Mouse (Mus musculus): ENCODE data around the gene Hif3a. TPM values are rescaled to one million over a fixed set of nuclear protein-coding genes. Genes with fewer than 3 reads are reported as not detected.

The Hif3a gene
- polyA plus RNA-seq, 1 experiment, result 6.9 TPM

DNA sequence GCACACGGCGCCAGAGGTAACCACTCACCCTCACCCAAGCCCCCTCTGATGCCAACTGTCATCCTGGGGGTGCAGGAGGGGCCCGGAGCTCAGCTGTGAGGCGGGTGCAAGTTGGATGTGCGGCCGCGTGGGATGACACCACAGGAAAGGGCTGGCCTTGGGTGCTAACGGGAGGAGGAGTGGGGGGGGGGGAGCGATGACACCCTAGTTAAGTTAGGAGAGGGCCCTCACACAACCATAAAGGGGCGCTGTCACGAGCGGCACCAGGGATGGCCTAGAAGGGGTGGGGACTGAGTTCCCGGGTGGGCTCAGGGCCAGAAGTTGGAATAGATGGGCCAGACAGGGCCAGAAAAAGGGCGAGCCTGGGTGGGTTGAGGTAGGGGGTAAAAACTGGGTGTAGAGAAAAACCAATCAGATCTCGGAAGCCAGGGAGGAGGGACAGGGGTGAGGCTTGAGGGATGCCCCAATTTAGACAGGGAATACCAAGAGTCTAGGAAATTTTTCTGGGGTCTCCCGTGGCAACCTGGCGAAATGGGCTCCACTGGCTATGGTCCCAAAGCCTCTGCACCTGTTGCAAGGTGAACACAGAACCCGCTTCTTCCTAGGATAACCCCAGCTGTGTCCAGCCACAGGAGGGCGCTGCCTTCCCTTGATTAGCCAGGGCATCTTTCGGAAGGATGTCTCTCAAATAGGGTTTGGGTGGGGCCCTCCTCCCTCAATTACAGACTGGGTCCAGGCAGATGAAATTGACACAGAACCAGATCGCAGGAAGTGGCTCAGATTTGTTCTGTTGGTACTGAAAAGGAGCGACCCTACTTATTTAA, 1.2 kb downstream of the Hif3a start:
- H3K36me3 ChIP-seq (ENCODE audit: control insufficient read depth, insufficient read depth, low read length), result no peaks in the 10 kb centered on the region
- peak overlapping the region; percentile 9; the same call in 1 of the 2 replicates for H3K4me3 ChIP-seq (ENCODE audit: control insufficient read depth, low read depth, low read length)
- peaks cover 45% of the 10 kb centered on the region for H3K4me1 ChIP-seq (ENCODE audit: control insufficient read depth, insufficient read depth, low read length)
- TF ChIP-seq CTCF (IDR thresholded peaks at IDR 0.05; ENCODE audit: control insufficient read depth, insufficient read depth, insufficient replicate concordance, low read depth, low read length), result peak; percentile 24; the same call in 1 of the 2 replicates
- TF ChIP-seq POLR2A (IDR thresholded peaks at IDR 0.05; ENCODE audit: control insufficient read depth, low read depth, low read length), result no peak
- H3K27ac ChIP-seq (ENCODE audit: control insufficient read depth, insufficient read depth, low read depth, low read length), result peak overlapping the region; percentile 61; the same call in 1 of the 2 replicates
- no peaks in the 10 kb centered on the region for H3K27me3 ChIP-seq (ENCODE audit: control insufficient read depth, insufficient read depth, low read length)

DNA sequence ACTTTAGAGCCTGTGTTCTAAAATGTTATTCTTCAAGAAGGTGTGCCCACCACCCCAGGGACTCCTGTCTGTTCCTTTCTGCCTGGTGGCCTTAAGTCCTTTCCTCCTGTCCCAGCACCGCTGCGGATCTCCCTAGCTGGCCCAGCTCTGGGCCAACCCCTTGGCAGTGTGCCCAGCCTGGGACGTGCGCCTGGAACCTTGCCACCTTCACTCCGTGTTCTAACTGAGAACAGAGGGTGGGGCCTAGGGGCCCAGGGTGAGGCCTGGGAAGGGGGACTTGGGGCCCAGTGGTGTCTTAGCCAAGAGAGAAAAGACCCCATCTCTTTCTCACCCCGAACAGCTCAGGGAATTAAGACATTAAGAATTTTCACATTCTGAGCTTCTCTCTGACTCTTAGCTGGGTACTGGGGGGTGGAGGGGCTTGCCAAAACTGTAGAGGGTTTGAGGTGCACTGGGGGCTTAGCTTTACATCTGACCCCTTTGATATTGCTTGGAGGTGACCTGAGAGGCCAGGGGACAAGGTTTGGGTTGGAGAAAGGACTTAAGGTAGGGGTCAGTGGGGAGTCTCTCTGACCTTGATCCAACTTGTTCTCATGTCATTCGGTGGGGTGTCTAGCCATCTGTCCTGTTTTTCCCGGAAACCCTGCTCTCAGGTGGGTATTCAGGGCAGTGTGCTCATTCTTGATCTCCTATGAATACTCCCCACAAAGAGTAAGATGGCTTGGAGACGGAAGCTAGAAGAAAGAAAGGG, 2.0 kb downstream of the Hif3a start:
- TF ChIP-seq CTCF (IDR thresholded peaks at IDR 0.05; ENCODE audit: control insufficient read depth, insufficient read depth, insufficient replicate concordance, low read depth, low read length) (no peak), POLR2A (IDR thresholded peaks at IDR 0.05; ENCODE audit: control insufficient read depth, low read depth, low read length) (no peak)
- peaks cover 46% of the 10 kb centered on the region for H3K4me1 ChIP-seq (ENCODE audit: control insufficient read depth, insufficient read depth, low read length)
- H3K4me3 ChIP-seq (ENCODE audit: control insufficient read depth, low read depth, low read length), result peak overlapping the region; percentile 9; the same call in 1 of the 2 replicates
- H3K27ac ChIP-seq (ENCODE audit: control insufficient read depth, insufficient read depth, low read depth, low read length), result peak overlapping the region; percentile 61
- no peaks in the 10 kb centered on the region for H3K27me3 ChIP-seq (ENCODE audit: control insufficient read depth, insufficient read depth, low read length)
- no peaks in the 10 kb centered on the region for H3K36me3 ChIP-seq (ENCODE audit: control insufficient read depth, insufficient read depth, low read length)

DNA sequence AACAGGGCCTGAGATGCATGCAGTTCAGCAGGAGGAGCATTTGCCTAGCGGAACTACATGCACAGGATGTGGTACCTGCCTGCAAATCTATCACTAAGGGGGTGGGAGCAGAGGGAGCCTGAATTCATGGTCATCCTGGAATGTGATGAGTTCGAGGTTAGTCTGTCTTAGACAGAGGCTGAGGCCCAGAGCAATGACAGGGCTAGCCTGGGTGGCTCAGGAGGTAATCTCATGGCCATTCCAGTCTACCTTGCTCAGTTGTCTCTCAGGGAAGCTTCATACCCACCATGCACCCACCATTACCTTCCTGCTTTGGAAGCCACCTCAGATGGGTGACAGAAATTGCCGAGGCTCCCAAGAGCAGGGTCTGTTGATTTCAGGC, 2.8 kb downstream of the Hif3a start:
- Histone ChIP-seq H3K4me3 (ENCODE audit: control insufficient read depth, low read depth, low read length) (no peak overlapping the region), H3K27ac (ENCODE audit: control insufficient read depth, insufficient read depth, low read depth, low read length) (peak overlapping the region; percentile 51), H3K36me3 (ENCODE audit: control insufficient read depth, insufficient read depth, low read length) (no peaks in the 10 kb centered on the region), H3K27me3 (ENCODE audit: control insufficient read depth, insufficient read depth, low read length) (no peaks in the 10 kb centered on the region), H3K4me1 (ENCODE audit: control insufficient read depth, insufficient read depth, low read length) (peaks cover 49% of the 10 kb centered on the region)
- TF ChIP-seq CTCF (IDR thresholded peaks at IDR 0.05; ENCODE audit: control insufficient read depth, insufficient read depth, insufficient replicate concordance, low read depth, low read length) (no peak), POLR2A (IDR thresholded peaks at IDR 0.05; ENCODE audit: control insufficient read depth, low read depth, low read length) (no peak)

DNA sequence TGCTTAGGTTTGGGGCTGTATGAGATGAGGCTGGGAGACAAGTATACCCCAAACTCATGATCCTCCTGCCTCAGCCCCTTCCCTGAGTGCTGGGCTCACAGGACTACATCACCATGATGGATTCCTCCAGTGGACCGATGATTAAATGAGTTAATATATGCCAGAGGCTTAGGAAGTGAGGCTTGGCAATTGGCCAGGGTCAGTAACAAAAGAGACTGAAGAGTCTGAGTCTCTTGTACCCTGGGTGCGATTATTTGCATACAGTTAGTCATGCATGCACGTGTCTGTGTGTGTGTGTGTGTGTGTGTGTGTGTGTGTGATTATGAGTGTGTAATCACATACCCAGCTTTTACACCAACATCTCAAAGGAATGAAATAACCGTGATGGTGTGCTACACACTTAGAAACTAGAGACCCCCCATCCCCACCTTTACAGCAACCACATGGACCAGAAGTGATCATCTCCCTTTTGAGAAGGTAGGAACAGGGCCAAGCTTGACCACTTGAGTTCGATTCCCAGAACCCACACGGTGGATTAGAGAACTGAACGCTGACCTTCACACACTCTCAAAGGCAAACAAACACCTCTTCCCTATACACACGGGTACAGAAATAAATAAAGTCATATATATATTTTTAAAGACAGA, 3.3 kb downstream of the Hif3a start:
- no peaks in the 10 kb centered on the region for H3K36me3 ChIP-seq (ENCODE audit: control insufficient read depth, insufficient read depth, low read length)
- H3K4me3 ChIP-seq (ENCODE audit: control insufficient read depth, low read depth, low read length), result no peak overlapping the region
- H3K27ac ChIP-seq (ENCODE audit: control insufficient read depth, insufficient read depth, low read depth, low read length), result peak overlapping the region; percentile 82
- peaks cover 49% of the 10 kb centered on the region for H3K4me1 ChIP-seq (ENCODE audit: control insufficient read depth, insufficient read depth, low read length)
- TF ChIP-seq CTCF (IDR thresholded peaks at IDR 0.05; ENCODE audit: control insufficient read depth, insufficient read depth, insufficient replicate concordance, low read depth, low read length), result no peak
- H3K27me3 ChIP-seq (ENCODE audit: control insufficient read depth, insufficient read depth, low read length), result no peaks in the 10 kb centered on the region

DNA sequence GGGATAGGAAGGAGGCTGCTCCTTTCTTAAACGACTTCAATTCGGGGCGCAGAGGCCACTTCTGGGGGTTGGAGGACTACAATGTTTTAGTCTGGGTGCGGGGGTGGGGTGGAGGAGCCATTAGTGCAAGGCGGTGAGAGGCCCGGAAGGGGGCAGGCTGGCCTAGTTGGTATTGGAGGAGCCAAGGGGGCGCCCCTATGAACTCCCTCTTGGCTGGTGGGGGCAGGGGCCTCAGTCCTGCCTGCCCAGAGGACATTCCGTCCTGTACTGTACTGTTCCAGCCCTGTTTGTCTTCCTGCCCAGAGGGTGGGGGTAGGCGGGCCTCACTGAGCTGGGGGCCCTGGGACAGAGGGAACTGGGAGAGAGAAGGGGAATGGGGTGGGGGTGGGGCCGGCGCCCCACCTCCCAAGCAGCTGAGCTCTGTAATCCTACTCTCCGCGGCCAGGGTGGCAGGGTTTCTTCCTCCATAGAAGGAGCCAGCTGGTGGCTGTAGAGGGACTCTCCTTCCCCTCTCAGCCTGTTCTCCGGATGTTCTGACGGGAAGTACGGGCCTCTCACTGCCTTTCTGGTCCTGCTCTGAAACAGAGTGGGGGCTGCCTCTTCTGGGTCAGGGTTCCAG, 4.0 kb downstream of the Hif3a start:
- no peak overlapping the region for H3K4me3 ChIP-seq (ENCODE audit: control insufficient read depth, low read depth, low read length)

DNA sequence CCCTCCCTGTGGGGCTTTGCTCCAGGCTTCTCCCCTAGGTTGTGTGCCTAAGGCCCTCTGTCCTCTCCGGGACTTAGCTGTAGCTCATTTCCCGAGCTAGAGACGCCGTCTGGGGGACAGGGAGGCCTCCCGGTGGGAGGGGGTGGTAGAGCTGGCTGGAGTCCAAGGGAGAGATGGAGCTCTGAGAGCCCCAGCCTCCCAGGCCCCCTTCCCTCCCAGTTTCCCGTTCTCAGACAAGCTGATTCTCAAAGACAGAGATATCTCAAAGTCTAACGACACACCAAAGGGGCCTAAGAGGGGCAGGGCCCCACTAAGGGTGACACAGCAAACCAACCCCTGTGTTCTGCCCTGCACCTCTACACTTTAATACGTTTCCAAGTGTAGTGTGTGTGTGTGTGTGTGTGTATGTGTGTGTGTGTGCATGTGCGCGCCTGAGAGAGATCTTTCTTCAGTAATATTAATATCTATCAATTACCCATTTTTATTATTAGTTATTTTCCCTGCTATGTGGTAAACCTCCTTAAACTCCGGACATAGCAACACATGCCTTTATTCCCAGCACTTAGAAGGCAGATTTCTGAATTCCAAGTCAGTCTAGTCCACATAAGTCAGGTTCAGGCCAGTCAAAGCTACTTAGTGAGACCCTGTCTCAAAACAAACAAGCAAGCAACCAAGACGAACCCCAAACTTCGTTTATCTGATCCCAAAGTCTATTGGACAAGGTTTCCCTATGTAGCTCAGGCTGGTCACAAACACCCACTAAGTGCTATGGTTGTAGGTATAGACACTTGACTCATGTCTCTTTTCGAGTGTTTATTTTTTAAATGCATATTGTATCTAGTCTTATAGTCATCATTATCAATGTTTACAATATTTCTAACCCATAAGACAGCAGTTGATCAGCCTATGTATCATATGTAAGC, 5.4 kb downstream of the Hif3a start:
- Histone ChIP-seq H3K4me3 (ENCODE audit: control insufficient read depth, low read depth, low read length) (peak overlapping the region; percentile 67), H3K27me3 (ENCODE audit: control insufficient read depth, insufficient read depth, low read length) (no peaks in the 10 kb centered on the region), H3K4me1 (ENCODE audit: control insufficient read depth, insufficient read depth, low read length) (peaks cover 37% of the 10 kb centered on the region), H3K27ac (ENCODE audit: control insufficient read depth, insufficient read depth, low read depth, low read length) (peak overlapping the region; percentile 47), H3K36me3 (ENCODE audit: control insufficient read depth, insufficient read depth, low read length) (no peaks in the 10 kb centered on the region)
- TF ChIP-seq CTCF (IDR thresholded peaks at IDR 0.05; ENCODE audit: control insufficient read depth, insufficient read depth, insufficient replicate concordance, low read depth, low read length) (no peak), POLR2A (IDR thresholded peaks at IDR 0.05; ENCODE audit: control insufficient read depth, low read depth, low read length) (no peak)

More for the DNA sequence above, 4.0 kb downstream of the Hif3a start:
- H3K27ac ChIP-seq (ENCODE audit: control insufficient read depth, insufficient read depth, low read depth, low read length), result peak overlapping the region; percentile 82
- H3K36me3 ChIP-seq (ENCODE audit: control insufficient read depth, insufficient read depth, low read length), result no peaks in the 10 kb centered on the region
- no peak for TF ChIP-seq POLR2A (IDR thresholded peaks at IDR 0.05; ENCODE audit: control insufficient read depth, low read depth, low read length)
- TF ChIP-seq CTCF (IDR thresholded peaks at IDR 0.05; ENCODE audit: control insufficient read depth, insufficient read depth, insufficient replicate concordance, low read depth, low read length), result no peak
- H3K27me3 ChIP-seq (ENCODE audit: control insufficient read depth, insufficient read depth, low read length), result no peaks in the 10 kb centered on the region
- peaks cover 49% of the 10 kb centered on the region for H3K4me1 ChIP-seq (ENCODE audit: control insufficient read depth, insufficient read depth, low read length)

Measured in testis, adult 2 months (tissue).